In genomic region chr17:12904349-12904748, GRCm38 (mm10) we compare ENCODE assay signal across 21 mouse cellular contexts. TPM values are rescaled to one million over a fixed set of nuclear protein-coding genes. Genes with fewer than 3 reads are reported as not detected.
DNase-seq lines count a peak whose midpoint lies in the region; ATAC-seq and TF ChIP-seq lines count a peak whose summit lies in the region.
"Had no signal": no experiment of that assay in that cellular context is flagged by ENCODE, and none has a peak within 500 bp of the region (broad histone marks: within the 10 kb centered on the region; RNA-seq: fewer than 3 reads in every experiment).

No protein-coding gene starts in this region.

- peaks cover 24% of the 10 kb centered on the region; the same call in 1 of the 2 replicates for H3K36me3 ChIP-seq in embryonic facial prominence, embryonic 14.5 days (ENCODE audit: control insufficient read depth, insufficient read depth, low read length)
- H3K36me3 ChIP-seq in embryonic facial prominence, embryonic 10.5 days (replicated peaks), result peaks cover 54% of the 10 kb centered on the region
- peaks cover 18% of the 10 kb centered on the region for H3K36me3 ChIP-seq in limb, embryonic 14.5 days (ENCODE audit: control insufficient read depth, insufficient read depth, low read length)

- no peak overlapping the region for H3K27ac ChIP-seq in embryonic facial prominence, embryonic 14.5 days (replicated peaks; ENCODE audit: low read depth, low read length)
- no peak overlapping the region for H3K27ac ChIP-seq in embryonic facial prominence, embryonic 10.5 days (replicated peaks)
- H3K27ac ChIP-seq in limb, embryonic 14.5 days (replicated peaks; ENCODE audit: low read depth, low read length), result peak overlapping the region; percentile 63; the same call in 1 of the 2 replicates
- H3K27ac ChIP-seq: hindbrain, embryonic 13.5 days; hindbrain, postnatal 0 days had no signal

- no peak for ATAC-seq in embryonic facial prominence, embryonic 14.5 days (ENCODE audit: low read depth)
- no peak for ATAC-seq in limb, embryonic 14.5 days (ENCODE audit: low FRiP score, low read depth)
- no peak for ATAC-seq in monocyte, adult 5-6 weeks (replicated peaks; ENCODE audit: insufficient number of reproducible peaks, low FRiP score, low TSS enrichment, poor library complexity, severe bottlenecking)
- ATAC-seq: hindbrain, postnatal 0 days had no signal

- no peaks in the 10 kb centered on the region for H3K9me3 ChIP-seq in embryonic facial prominence, embryonic 14.5 days (ENCODE audit: control insufficient read depth, low read length)
- no peaks in the 10 kb centered on the region for H3K9me3 ChIP-seq in embryonic facial prominence, embryonic 10.5 days
- no peaks in the 10 kb centered on the region for H3K9me3 ChIP-seq in limb, embryonic 14.5 days (ENCODE audit: control insufficient read depth, low read length)
- H3K9me3 ChIP-seq: embryonic facial prominence, embryonic 12.5 days; forebrain, embryonic 13.5 days; hindbrain, embryonic 13.5 days had no signal

- H3K4me3 ChIP-seq in embryonic facial prominence, embryonic 14.5 days (ENCODE audit: low read depth, low read length), result no peak overlapping the region
- no peak overlapping the region for H3K4me3 ChIP-seq in embryonic facial prominence, embryonic 10.5 days
- no peak overlapping the region for H3K4me3 ChIP-seq in limb, embryonic 14.5 days (replicated peaks; ENCODE audit: low read length)
- H3K4me3 ChIP-seq: embryonic facial prominence, embryonic 12.5 days; forebrain, embryonic 13.5 days; hindbrain, embryonic 13.5 days had no signal

- DNase-seq in embryonic facial prominence, embryonic 14.5 days (ENCODE audit: low spot score), result peak; percentile 51
- no peak for DNase-seq in embryonic facial prominence, embryonic 10.5 days (ENCODE audit: low spot score)
- DNase-seq in thymus, postnatal 4 days, result peak; percentile 1
- DNase-seq in thymus, postnatal 25 days, result no peak
- DNase-seq in limb, embryonic 14.5 days (ENCODE audit: low spot score), result no peak
- no peak for DNase-seq in kidney, adult 9 months
- DNase-seq: adrenal gland, postnatal 25 days; cerebellum, adult 2 months; cerebellum, postnatal 10 days; gastrocnemius, postnatal 36 days; heart, postnatal 10 days; heart, postnatal 4 days had no signal

- H3K9ac ChIP-seq in embryonic facial prominence, embryonic 14.5 days (ENCODE audit: low read depth, low read length), result 0 out of 2 replicates have a peak overlapping the region, but pooled peaks have one; percentile 14
- no peak overlapping the region for H3K9ac ChIP-seq in limb, embryonic 14.5 days (ENCODE audit: low read depth, low read length, severe bottlenecking)
- H3K9ac ChIP-seq: embryonic facial prominence, embryonic 12.5 days; forebrain, embryonic 13.5 days; hindbrain, embryonic 13.5 days had no signal

- no peak overlapping the region for H3K4me2 ChIP-seq in embryonic facial prominence, embryonic 14.5 days (ENCODE audit: low read depth, low read length)
- no peak overlapping the region for H3K4me2 ChIP-seq in limb, embryonic 14.5 days (replicated peaks; ENCODE audit: low read depth, low read length, severe bottlenecking)
- H3K4me2 ChIP-seq: embryonic facial prominence, embryonic 12.5 days; hindbrain, embryonic 13.5 days had no signal

- H3K4me1 ChIP-seq in embryonic facial prominence, embryonic 14.5 days (ENCODE audit: control insufficient read depth, insufficient read depth, low read length), result 0 out of 2 replicates have a peak, but pooled peaks cover 5% of the 10 kb centered on the region
- peaks cover 12% of the 10 kb centered on the region; the same call in 1 of the 2 replicates for H3K4me1 ChIP-seq in embryonic facial prominence, embryonic 10.5 days
- H3K4me1 ChIP-seq in limb, embryonic 14.5 days (ENCODE audit: control insufficient read depth, insufficient read depth, low read length), result peaks cover 9% of the 10 kb centered on the region

- 64% methylated on average over 1 of the region's 1 CpGs for WGBS in embryonic facial prominence, embryonic 14.5 days
- 81% methylated on average over 1 of the region's 1 CpGs for WGBS in embryonic facial prominence, embryonic 10.5 days
- 43% methylated on average over 1 of the region's 1 CpGs for WGBS in limb, embryonic 14.5 days

- no peaks in the 10 kb centered on the region for H3K27me3 ChIP-seq in embryonic facial prominence, embryonic 14.5 days (replicated peaks; ENCODE audit: control insufficient read depth, insufficient read depth, low read length)
- H3K27me3 ChIP-seq in embryonic facial prominence, embryonic 10.5 days (replicated peaks; ENCODE audit: low read depth, poor library complexity, severe bottlenecking), result no peaks in the 10 kb centered on the region
- no peaks in the 10 kb centered on the region for H3K27me3 ChIP-seq in limb, embryonic 14.5 days (ENCODE audit: control insufficient read depth, insufficient read depth, low read length)
- H3K27me3 ChIP-seq: embryonic facial prominence, embryonic 12.5 days; forebrain, embryonic 13.5 days; hindbrain, embryonic 13.5 days had no signal

- TF ChIP-seq POLR2A in limb, embryonic 14.5 days (IDR thresholded peaks at IDR 0.05; ENCODE audit: borderline replicate concordance, extremely low read depth, insufficient read depth, insufficient read length), result no peak

RNA-seq across cellular contexts. Expression of gene Pnldc1, which starts 5.7 kb away (rescaled TPM):
- 1.9 and 2.8 TPM in 2 replicates for polyA plus RNA-seq in embryonic facial prominence, embryonic 14.5 days (2014; fragmentation: Nextera tagmentation; extraction: Ambion mirVana)
- 2.4 and 3.4 TPM in 2 replicates for polyA plus RNA-seq in embryonic facial prominence, embryonic 10.5 days (2016; fragmentation: Nextera tagmentation; extraction: Ambion mirVana)
- 5.1 and 5.3 TPM in 2 replicates for polyA plus RNA-seq in limb, embryonic 14.5 days (2012; rRNA removed)
- polyA plus RNA-seq in limb, embryonic 14.5 days (2014; fragmentation: Nextera tagmentation; extraction: Ambion mirVana), result 2.4 and 3.4 TPM in 2 replicates
- 1.1 TPM in 1 of 3 replicates, not detected in the others for total RNA-seq in monocyte, adult 5-6 weeks (2017)
- total RNA-seq: gastrocnemius, postnatal 36 days had no signal

RNA-seq across cellular contexts. Expression of gene Tcp1, which starts 11.2 kb away (rescaled TPM):
- 408 and 423 TPM in 2 replicates for polyA plus RNA-seq in embryonic facial prominence, embryonic 14.5 days (2014; fragmentation: Nextera tagmentation; extraction: Ambion mirVana)
- polyA plus RNA-seq in embryonic facial prominence, embryonic 10.5 days (2016; fragmentation: Nextera tagmentation; extraction: Ambion mirVana), result 548 and 551 TPM in 2 replicates
- polyA plus RNA-seq in limb, embryonic 14.5 days (2012; rRNA removed), result 184 and 212 TPM in 2 replicates
- 386 and 395 TPM in 2 replicates for polyA plus RNA-seq in limb, embryonic 14.5 days (2014; fragmentation: Nextera tagmentation; extraction: Ambion mirVana)
- 328 to 436 TPM (median 328 TPM) in 3 replicates for total RNA-seq in monocyte, adult 5-6 weeks (2017)

RNA-seq across cellular contexts. Expression of gene Mrpl18, which starts 11.8 kb away (rescaled TPM):
- 118 and 123 TPM in 2 replicates for polyA plus RNA-seq in embryonic facial prominence, embryonic 14.5 days (2014; fragmentation: Nextera tagmentation; extraction: Ambion mirVana)
- 198 and 200 TPM in 2 replicates for polyA plus RNA-seq in embryonic facial prominence, embryonic 10.5 days (2016; fragmentation: Nextera tagmentation; extraction: Ambion mirVana)
- polyA plus RNA-seq in limb, embryonic 14.5 days (2012; rRNA removed), result 47.4 and 66.4 TPM in 2 replicates
- polyA plus RNA-seq in limb, embryonic 14.5 days (2014; fragmentation: Nextera tagmentation; extraction: Ambion mirVana), result 127 and 135 TPM in 2 replicates
- total RNA-seq in monocyte, adult 5-6 weeks (2017), result 38.6 to 83.5 TPM (median 62.1 TPM) in 3 replicates

RNA-seq across cellular contexts. Expression of gene Mrgprh, which starts 28.5 kb away (rescaled TPM):
- 0.10 and 0.14 TPM in 2 replicates for polyA plus RNA-seq in embryonic facial prominence, embryonic 14.5 days (2014; fragmentation: Nextera tagmentation; extraction: Ambion mirVana)
- not detected in 2 replicates for polyA plus RNA-seq in embryonic facial prominence, embryonic 10.5 days (2016; fragmentation: Nextera tagmentation; extraction: Ambion mirVana)
- polyA plus RNA-seq in limb, embryonic 14.5 days (2012; rRNA removed), result 0.38 and 0.73 TPM in 2 replicates
- polyA plus RNA-seq in limb, embryonic 14.5 days (2014; fragmentation: Nextera tagmentation; extraction: Ambion mirVana), result 0.10 and 0.14 TPM in 2 replicates
- total RNA-seq in monocyte, adult 5-6 weeks (2017), result not detected in 3 replicates
- total RNA-seq: adrenal gland, postnatal 25 days; hindbrain, postnatal 0 days; MEL had no signal
- polyA plus RNA-seq: C2C12; forebrain, embryonic 13.5 days; hindbrain, embryonic 13.5 days; hindbrain, postnatal 0 days; intestine, embryonic 14.5 days had no signal

RNA-seq across cellular contexts. Expression of gene Acat3, which starts 36.1 kb away (rescaled TPM):
- polyA plus RNA-seq in embryonic facial prominence, embryonic 14.5 days (2014; fragmentation: Nextera tagmentation; extraction: Ambion mirVana), result 0.80 and 0.88 TPM in 2 replicates
- 0.98 and 1.3 TPM in 2 replicates for polyA plus RNA-seq in embryonic facial prominence, embryonic 10.5 days (2016; fragmentation: Nextera tagmentation; extraction: Ambion mirVana)
- 0.33 and 0.81 TPM in 2 replicates for polyA plus RNA-seq in limb, embryonic 14.5 days (2012; rRNA removed)
- 0.47 and 1.1 TPM in 2 replicates for polyA plus RNA-seq in limb, embryonic 14.5 days (2014; fragmentation: Nextera tagmentation; extraction: Ambion mirVana)
- 0.68 to 2.3 TPM in 2 of 3 replicates, not detected in the other for total RNA-seq in monocyte, adult 5-6 weeks (2017)
- total RNA-seq: gastrocnemius, adult 8-10 months; gastrocnemius, postnatal 36 days; heart, postnatal 10 days; heart, postnatal 4 days had no signal

Comparison
In these comparisons a context has a peak if more than half of its experiments do, and no peak if none do; other contexts are left out.
1. DNase-seq: peak in embryonic facial prominence, embryonic 14.5 days (single experiment) and thymus, postnatal 4 days (single experiment); none in embryonic facial prominence, embryonic 10.5 days (single experiment), thymus, postnatal 25 days (single experiment), limb, embryonic 14.5 days (single experiment) and kidney, adult 9 months (single experiment).